Comparison of ENCODE assay signal across 8 mouse cellular contexts in genomic region chr16:17209404-17209960, GRCm38 (mm10). TPM values are rescaled to one million over a fixed set of nuclear protein-coding genes. Genes with fewer than 3 reads are reported as not detected.
A peak's percentile ranks its signal among the peaks of the same experiment; 100 is the strongest.
DNase-seq lines count a peak whose midpoint lies in the region; ATAC-seq and TF ChIP-seq lines count a peak whose summit lies in the region.

No protein-coding gene starts in this region.

- H3K9ac ChIP-seq in kidney, embryonic 15.5 days: peak overlapping the region; percentile 27; the same call in 1 of the 2 replicates
- peak overlapping the region; percentile 8; the same call in 1 of the 2 replicates for H3K9ac ChIP-seq in intestine, embryonic 14.5 days (ENCODE audit: low read length)

- under 1% methylated on average over 37 of the region's 37 CpGs for WGBS in kidney, embryonic 15.5 days
- WGBS in embryonic facial prominence, embryonic 10.5 days: 2% methylated on average over 37 of the region's 37 CpGs
- WGBS in intestine, embryonic 14.5 days: 2% methylated on average over 37 of the region's 37 CpGs

- H3K36me3 ChIP-seq in kidney, embryonic 15.5 days: no peaks in the 10 kb centered on the region
- H3K36me3 ChIP-seq in E14TG2a.4 (ENCODE audit: insufficient read depth, low read length): peaks cover 29% of the 10 kb centered on the region
- H3K36me3 ChIP-seq in embryonic facial prominence, embryonic 10.5 days (replicated peaks): no peaks in the 10 kb centered on the region
- H3K36me3 ChIP-seq in intestine, embryonic 14.5 days (ENCODE audit: control insufficient read depth, insufficient read depth, low read length): no peaks in the 10 kb centered on the region

- DNase-seq in kidney, postnatal 4 days: no peak
- no peak for DNase-seq in embryonic facial prominence, embryonic 10.5 days (ENCODE audit: low spot score)
- DNase-seq in intestine, embryonic 14.5 days (ENCODE audit: low spot score): peak; percentile 87
- no peak for DNase-seq in cerebellum, adult 11-12 months
- no peak for DNase-seq in c-Kit-positive CD71-positive TER-119-positive erythroid progenitor cells, embryonic 14.5 days (ENCODE audit: low spot score)

- peak overlapping the region; percentile 1 for H3K27ac ChIP-seq in kidney, embryonic 15.5 days
- peak overlapping the region; percentile 83 for H3K27ac ChIP-seq in embryonic facial prominence, embryonic 10.5 days (replicated peaks)
- no peak overlapping the region for H3K27ac ChIP-seq in intestine, embryonic 14.5 days (ENCODE audit: low read depth)

- H3K9me3 ChIP-seq in kidney, embryonic 15.5 days (replicated peaks): no peaks in the 10 kb centered on the region
- H3K9me3 ChIP-seq in E14TG2a.4 (ENCODE audit: low read length): no peaks in the 10 kb centered on the region
- no peaks in the 10 kb centered on the region for H3K9me3 ChIP-seq in embryonic facial prominence, embryonic 10.5 days
- no peaks in the 10 kb centered on the region for H3K9me3 ChIP-seq in intestine, embryonic 14.5 days (ENCODE audit: control insufficient read depth, low read length)

- no peak for TF ChIP-seq CTCF in E14TG2a.4 (conservative IDR thresholded peaks at IDR 0.05; ENCODE audit: low read length)

- H3K4me1 ChIP-seq in kidney, embryonic 15.5 days: peaks cover 23% of the 10 kb centered on the region
- H3K4me1 ChIP-seq in E14TG2a.4 (replicated peaks; ENCODE audit: low read depth, low read length): peaks cover 39% of the 10 kb centered on the region
- peaks cover 26% of the 10 kb centered on the region for H3K4me1 ChIP-seq in embryonic facial prominence, embryonic 10.5 days
- peaks cover 10% of the 10 kb centered on the region for H3K4me1 ChIP-seq in intestine, embryonic 14.5 days (replicated peaks; ENCODE audit: control insufficient read depth, insufficient read depth, low read length)

- ATAC-seq in kidney, embryonic 15.5 days (replicated peaks; ENCODE audit: low FRiP score): peak; percentile 13
- ATAC-seq in intestine, embryonic 14.5 days (replicated peaks; ENCODE audit: low FRiP score, low TSS enrichment, low read depth): no peak
- peak; percentile 9 for ATAC-seq in megakaryocyte progenitor cell, adult 5-6 weeks (replicated peaks; ENCODE audit: poor library complexity)

- H3K4me3 ChIP-seq in kidney, embryonic 15.5 days (replicated peaks): peak overlapping the region; percentile 52
- peak overlapping the region; percentile 88 for H3K4me3 ChIP-seq in E14TG2a.4 (replicated peaks; ENCODE audit: low read length)
- H3K4me3 ChIP-seq in embryonic facial prominence, embryonic 10.5 days: peak overlapping the region; percentile 71
- peak overlapping the region; percentile 56 for H3K4me3 ChIP-seq in intestine, embryonic 14.5 days (ENCODE audit: low read depth, low read length)

- peaks cover 48% of the 10 kb centered on the region for H3K27me3 ChIP-seq in kidney, embryonic 15.5 days
- H3K27me3 ChIP-seq in E14TG2a.4 (ENCODE audit: insufficient read depth, low read length): peaks cover 55% of the 10 kb centered on the region
- peaks cover 59% of the 10 kb centered on the region for H3K27me3 ChIP-seq in embryonic facial prominence, embryonic 10.5 days (replicated peaks; ENCODE audit: low read depth, poor library complexity, severe bottlenecking)
- peaks cover 22% of the 10 kb centered on the region for H3K27me3 ChIP-seq in intestine, embryonic 14.5 days (replicated peaks; ENCODE audit: control insufficient read depth, insufficient read depth, low read length)

- peak overlapping the region; percentile 92 for H3K4me2 ChIP-seq in kidney, embryonic 15.5 days
- peak overlapping the region; percentile 59 for H3K4me2 ChIP-seq in intestine, embryonic 14.5 days (ENCODE audit: low read length)

RNA-seq across cellular contexts. Expression of gene Rimbp3, which starts 1.1 kb away (rescaled TPM):
- 0.44 and 0.73 TPM in 2 replicates for polyA plus RNA-seq in kidney, embryonic 15.5 days (2015; fragmentation: Nextera tagmentation; extraction: Ambion mirVana)
- polyA plus RNA-seq in embryonic facial prominence, embryonic 10.5 days (2016; fragmentation: Nextera tagmentation; extraction: Ambion mirVana): 0.70 and 0.79 TPM in 2 replicates
- 0.50 and 0.60 TPM in 2 replicates for polyA plus RNA-seq in intestine, embryonic 14.5 days (2014; fragmentation: Nextera tagmentation; extraction: Ambion mirVana)
- total RNA-seq in megakaryocyte progenitor cell, adult 5-6 weeks (2015): 0.69 and 0.95 TPM in 2 replicates
- total RNA-seq in megakaryocyte progenitor cell, adult 5-6 weeks (2017): 0.58 and 1.3 TPM in 2 replicates

RNA-seq across cellular contexts. Expression of gene Ube2l3, which starts 7.0 kb away (rescaled TPM):
- polyA plus RNA-seq in kidney, embryonic 15.5 days (2015; fragmentation: Nextera tagmentation; extraction: Ambion mirVana): 360 and 379 TPM in 2 replicates
- polyA plus RNA-seq in embryonic facial prominence, embryonic 10.5 days (2016; fragmentation: Nextera tagmentation; extraction: Ambion mirVana): 410 and 436 TPM in 2 replicates
- polyA plus RNA-seq in intestine, embryonic 14.5 days (2014; fragmentation: Nextera tagmentation; extraction: Ambion mirVana): 341 and 345 TPM in 2 replicates
- total RNA-seq in megakaryocyte progenitor cell, adult 5-6 weeks (2015): 312 and 333 TPM in 2 replicates
- 87.5 and 107 TPM in 2 replicates for total RNA-seq in megakaryocyte progenitor cell, adult 5-6 weeks (2017)

RNA-seq across cellular contexts. Expression of gene Hic2, which starts 23.9 kb away (rescaled TPM):
- 4.6 and 4.8 TPM in 2 replicates for polyA plus RNA-seq in kidney, embryonic 15.5 days (2015; fragmentation: Nextera tagmentation; extraction: Ambion mirVana)
- 17.0 and 17.1 TPM in 2 replicates for polyA plus RNA-seq in embryonic facial prominence, embryonic 10.5 days (2016; fragmentation: Nextera tagmentation; extraction: Ambion mirVana)
- 5.0 and 5.3 TPM in 2 replicates for polyA plus RNA-seq in intestine, embryonic 14.5 days (2014; fragmentation: Nextera tagmentation; extraction: Ambion mirVana)
- 1.8 and 1.9 TPM in 2 replicates for total RNA-seq in megakaryocyte progenitor cell, adult 5-6 weeks (2015)
- 2.1 and 2.3 TPM in 2 replicates for total RNA-seq in megakaryocyte progenitor cell, adult 5-6 weeks (2017)
